Mouse (Mus musculus) kidney, adult 18-20 months (tissue): Measurements from ENCODE around the gene Gm7145.
"Not testable (repeated sequence)": the region's sequence is repeated elsewhere in the genome, so short reads cannot be mapped to it uniquely, and the experiment has no call there.

Experiments
- DNase-seq: peaks from one replicate; pipeline ENCODE4 v3.0.0; 2021

Gene Gm7145

DNA sequence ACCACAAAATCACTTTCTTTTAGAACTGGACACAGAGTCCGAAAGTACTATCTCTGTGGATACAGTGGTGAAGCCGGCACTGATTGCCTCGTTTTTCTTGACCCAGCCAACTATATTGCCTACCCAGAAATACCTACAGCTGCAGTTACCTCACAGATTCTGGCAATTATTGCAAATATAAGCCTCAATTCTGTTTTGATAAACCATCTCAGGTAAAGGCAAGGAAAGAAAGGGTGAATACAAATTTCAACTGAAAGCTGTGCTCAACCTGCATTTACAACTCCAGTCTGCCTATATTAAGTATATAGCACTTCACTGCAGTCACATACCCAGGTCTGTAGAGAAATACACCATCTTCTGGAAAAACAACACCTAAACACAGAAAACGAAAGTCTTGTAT is at the start of gene Gm7145:
TSS of gene Gm7145 (plus strand) at position 301 of the 400 bp plus-strand sequence.
- DNase-seq, result no peak

DNA sequence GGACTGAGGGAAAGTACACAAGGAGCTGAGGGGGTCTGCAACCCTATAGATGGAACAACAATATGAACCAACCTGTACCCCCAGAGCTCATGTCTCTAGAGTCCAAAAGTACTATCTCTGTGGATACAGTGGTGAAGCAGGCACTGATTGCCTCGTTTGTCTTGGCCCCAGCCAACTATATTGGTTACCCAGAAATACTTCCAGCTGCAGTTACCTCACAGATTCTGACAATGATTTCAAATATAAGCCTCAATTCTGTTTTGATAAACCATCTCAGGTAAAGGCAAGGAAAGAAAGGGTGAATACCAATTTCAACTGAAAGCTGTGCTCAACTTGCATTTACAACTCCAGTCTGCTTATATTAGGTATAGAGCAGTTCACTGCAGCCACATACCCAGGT is 38.0 kb upstream of the Gm7145 start, which contains the start of gene Gm28168:
TSS of gene Gm28168 (plus strand) at position 301 of the 400 bp plus-strand sequence.
- not testable (repeated sequence) for DNase-seq

DNA sequence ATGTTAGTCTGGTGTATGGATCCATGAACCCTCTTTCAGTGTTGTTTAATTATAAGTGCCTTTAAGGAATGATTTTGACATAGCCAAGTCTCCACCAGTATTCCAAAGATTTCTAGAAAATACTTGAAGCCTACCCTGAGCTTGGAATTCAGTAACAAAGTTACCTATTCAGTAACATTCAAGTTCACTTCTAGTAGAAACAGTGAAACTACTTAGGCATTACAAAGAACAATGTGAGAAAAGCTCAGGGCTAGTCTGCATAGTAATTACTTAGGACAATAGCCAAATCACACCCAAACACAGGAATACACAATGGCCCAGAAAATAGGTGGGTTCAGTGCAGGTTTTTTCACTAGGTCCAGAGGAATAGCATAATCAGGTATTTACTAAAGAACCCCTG is 38.1 kb downstream of the Gm7145 start:
- DNase-seq, result not testable (repeated sequence)

DNA sequence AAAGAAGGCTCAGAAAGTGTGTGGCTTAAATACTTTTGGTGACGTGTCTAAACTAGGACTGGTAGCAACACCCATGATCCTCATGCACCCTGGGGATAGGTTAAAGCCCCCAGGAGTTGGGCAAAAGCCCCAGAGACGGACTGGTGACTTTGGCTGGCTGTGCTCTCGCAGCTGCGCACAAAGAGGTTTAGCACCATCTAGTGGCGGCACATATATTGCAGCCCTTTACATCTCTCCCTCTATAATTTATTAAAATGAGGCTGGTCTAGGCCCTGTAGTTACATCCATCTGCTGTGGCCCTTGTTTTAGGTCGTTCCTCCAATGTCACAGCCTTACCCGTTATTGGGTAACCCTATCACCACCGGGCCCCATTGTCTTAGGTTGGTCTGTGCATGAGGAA is 47.0 kb downstream of the Gm7145 start:
- DNase-seq, result peak; percentile 16
